Mouse (Mus musculus): ENCODE data around the gene Agr3. TPM values are rescaled to one million over a fixed set of nuclear protein-coding genes. Genes with fewer than 3 reads are reported as not detected.

Agr3 gene
- polyA plus RNA-seq, 1 experiment, result 0.19 TPM

GRCm38 (mm10) chr12:35983472-35983871 is 58.1 kb downstream of the Agr3 start:
- DNase-seq (ENCODE audit: low read depth), result peak; percentile 27

- DNase-seq (ENCODE audit: low read depth), result no peak
Measured at GRCm38 (mm10) chr12:35984743-35985142, 59.3 kb downstream of the Agr3 start.

GRCm38 (mm10) chr12:35992711-35993110 is 67.3 kb downstream of the Agr3 start, which contains the start of gene Agr2:
TSS of gene Agr2 (plus strand) at chr12:35992907.
- no peak for DNase-seq (ENCODE audit: low read depth)

- DNase-seq (ENCODE audit: low read depth), result no peak
Measured at GRCm38 (mm10) chr12:35993583-35993982, 68.2 kb downstream of the Agr3 start.

- DNase-seq (ENCODE audit: low read depth), result no peak
Measured at GRCm38 (mm10) chr12:35994098-35994497, 68.7 kb downstream of the Agr3 start.

GRCm38 (mm10) chr12:35995799-35996198 is 70.4 kb downstream of the Agr3 start:
- DNase-seq (ENCODE audit: low read depth), result no peak

Other genes starting within 250 kb of the Agr3 start
- 62.3 and 139 TPM in 2 replicates for gene Agr2, start 67.3 kb downstream of the Agr3 start, polyA plus RNA-seq (2012; rRNA removed)
- gene Tspan13, start 116.9 kb downstream of the Agr3 start, polyA plus RNA-seq (2012; rRNA removed), result 60.8 and 108 TPM in 2 replicates
- 13.6 and 16.4 TPM in 2 replicates for gene Ankmy2, start 231.5 kb downstream of the Agr3 start, polyA plus RNA-seq (2012; rRNA removed)
- gene Bzw2, start 232.5 kb downstream of the Agr3 start, polyA plus RNA-seq (2012; rRNA removed), result 12.5 and 13.0 TPM in 2 replicates

Measured in gonadal fat pad, adult 2 months (tissue).